ENCODE assay signal across 9 mouse cellular contexts in genomic region chr13:30993819-30994218, GRCm38 (mm10). TPM values are rescaled to one million over a fixed set of nuclear protein-coding genes. Genes with fewer than 3 reads are reported as not detected.
A peak's percentile ranks its signal among the peaks of the same experiment; 100 is the strongest.
DNase-seq lines count a peak whose midpoint lies in the region; ATAC-seq and TF ChIP-seq lines count a peak whose summit lies in the region.
"Had no signal": no experiment of that assay in that cellular context is flagged by ENCODE, and none has a peak within 500 bp of the region (broad histone marks: within the 10 kb centered on the region; RNA-seq: fewer than 3 reads in every experiment).

No protein-coding gene starts in this region.

- H3K4me2 ChIP-seq in limb, embryonic 14.5 days (replicated peaks; ENCODE audit: low read depth, low read length, severe bottlenecking), result no peak overlapping the region
- H3K4me2 ChIP-seq: embryonic facial prominence, embryonic 13.5 days had no signal

- H3K4me3 ChIP-seq in limb, embryonic 14.5 days (replicated peaks; ENCODE audit: low read length), result no peak overlapping the region
- H3K4me3 ChIP-seq: embryonic facial prominence, embryonic 13.5 days had no signal

- H3K9ac ChIP-seq in limb, embryonic 14.5 days (ENCODE audit: low read depth, low read length, severe bottlenecking), result no peak overlapping the region
- H3K9ac ChIP-seq: embryonic facial prominence, embryonic 13.5 days had no signal

- no peaks in the 10 kb centered on the region for H3K36me3 ChIP-seq in limb, embryonic 14.5 days (ENCODE audit: control insufficient read depth, insufficient read depth, low read length)
- H3K36me3 ChIP-seq: embryonic facial prominence, embryonic 13.5 days had no signal

- peak; percentile 71 for DNase-seq in layer of hippocampus, adult 11-12 months (ENCODE audit: low spot score)
- DNase-seq in layer of hippocampus, adult 9-10 months (ENCODE audit: low spot score), result no peak
- peak; percentile 64 for DNase-seq in adrenal gland, postnatal 10 days
- peak; percentile 86 for DNase-seq in induced T-regulatory cell, adult 2 months (ENCODE audit: low read depth)
- DNase-seq in limb, embryonic 14.5 days (ENCODE audit: low spot score), result peak; percentile 63
- peak; percentile 56 for DNase-seq in neural tube, embryonic 10.5 days (ENCODE audit: extremely low spot score, low spot score)

- H3K27me3 ChIP-seq in limb, embryonic 14.5 days (ENCODE audit: control insufficient read depth, insufficient read depth, low read length), result no peaks in the 10 kb centered on the region

- WGBS in limb, embryonic 14.5 days, result 30% methylated on average over 3 of the region's 3 CpGs

- no peaks in the 10 kb centered on the region for H3K4me1 ChIP-seq in limb, embryonic 14.5 days (ENCODE audit: control insufficient read depth, insufficient read depth, low read length)
- H3K4me1 ChIP-seq: embryonic facial prominence, embryonic 13.5 days had no signal

- no peak for TF ChIP-seq POLR2A in limb, embryonic 14.5 days (IDR thresholded peaks at IDR 0.05; ENCODE audit: borderline replicate concordance, extremely low read depth, insufficient read depth, insufficient read length)

- H3K9me3 ChIP-seq in limb, embryonic 14.5 days (ENCODE audit: control insufficient read depth, low read length), result no peaks in the 10 kb centered on the region
- H3K9me3 ChIP-seq: embryonic facial prominence, embryonic 13.5 days had no signal

- ATAC-seq in erythroid progenitor cell, adult 5-6 weeks (replicated peaks; ENCODE audit: low FRiP score, poor library complexity, severe bottlenecking), result 0 out of 2 replicates have a peak, but pooled peaks have one; percentile 60
- no peak for ATAC-seq in limb, embryonic 14.5 days (ENCODE audit: low FRiP score, low read depth)
- no peak for ATAC-seq in monocyte, adult 5-6 weeks (replicated peaks; ENCODE audit: insufficient number of reproducible peaks, low FRiP score, low TSS enrichment, poor library complexity, severe bottlenecking)

- H3K27ac ChIP-seq in limb, embryonic 14.5 days (replicated peaks; ENCODE audit: low read depth, low read length), result no peak overlapping the region
- H3K27ac ChIP-seq: embryonic facial prominence, embryonic 13.5 days had no signal

RNA-seq across cellular contexts. Expression of gene Gm5447, which starts 19.8 kb away (rescaled TPM):
- under 1 TPM in 1 of 2 experiments, not detected in 1; 0.15 TPM for total RNA-seq in adrenal gland, postnatal 10 days (2021)
- total RNA-seq in erythroid progenitor cell, adult 5-6 weeks (2015; ENCODE audit: low replicate concordance), result not detected in 2 replicates
- total RNA-seq in erythroid progenitor cell, adult 5-6 weeks (2017; ENCODE audit: low replicate concordance), result not detected in 2 replicates
- 0.08 TPM in 1 of 2 replicates, not detected in the other for polyA plus RNA-seq in limb, embryonic 14.5 days (2012; rRNA removed)
- 0.17 TPM in 1 of 2 replicates, not detected in the other for polyA plus RNA-seq in limb, embryonic 14.5 days (2014; fragmentation: Nextera tagmentation; extraction: Ambion mirVana)
- 1.2 TPM in 1 of 3 replicates, not detected in the others for total RNA-seq in monocyte, adult 5-6 weeks (2017)

RNA-seq across cellular contexts. Expression of gene Exoc2, which starts 19.9 kb away (rescaled TPM):
- total RNA-seq in adrenal gland, postnatal 10 days (2021), result 10 to 100 TPM; 22.3 to 28.2 TPM
- 46.9 and 72.9 TPM in 2 replicates for total RNA-seq in erythroid progenitor cell, adult 5-6 weeks (2015; ENCODE audit: low replicate concordance)
- total RNA-seq in erythroid progenitor cell, adult 5-6 weeks (2017; ENCODE audit: low replicate concordance), result 29.1 and 57.1 TPM in 2 replicates
- polyA plus RNA-seq in limb, embryonic 14.5 days (2012; rRNA removed), result 20.4 and 20.9 TPM in 2 replicates
- polyA plus RNA-seq in limb, embryonic 14.5 days (2014; fragmentation: Nextera tagmentation; extraction: Ambion mirVana), result 32.7 and 34.5 TPM in 2 replicates
- total RNA-seq in monocyte, adult 5-6 weeks (2017), result 48.1 to 83.7 TPM (median 55.4 TPM) in 3 replicates

RNA-seq across cellular contexts. Expression of gene Hus1b, which starts 46.3 kb away (rescaled TPM):
- under 1 TPM in 1 of 2 experiments, not detected in 1; 0.58 TPM for total RNA-seq in adrenal gland, postnatal 10 days (2021)
- total RNA-seq in erythroid progenitor cell, adult 5-6 weeks (2015; ENCODE audit: low replicate concordance), result 3.2 and 5.0 TPM in 2 replicates
- 2.8 TPM in 1 of 2 replicates, not detected in the other for total RNA-seq in erythroid progenitor cell, adult 5-6 weeks (2017; ENCODE audit: low replicate concordance)
- 0.21 TPM in 1 of 2 replicates, not detected in the other for polyA plus RNA-seq in limb, embryonic 14.5 days (2012; rRNA removed)
- polyA plus RNA-seq in limb, embryonic 14.5 days (2014; fragmentation: Nextera tagmentation; extraction: Ambion mirVana), result 0.21 TPM in 1 of 2 replicates, not detected in the other
- 3.5 to 7.2 TPM (median 4.6 TPM) in 3 replicates for total RNA-seq in monocyte, adult 5-6 weeks (2017)
- polyA plus RNA-seq: embryonic facial prominence, embryonic 13.5 days had no signal
